Mouse (Mus musculus): ENCODE measurements around the gene Matn4. TPM values are rescaled to one million over a fixed set of nuclear protein-coding genes. Genes with fewer than 3 reads are reported as not detected.
"Not testable (repeated sequence)": the region's sequence is repeated elsewhere in the genome, so short reads cannot be mapped to it uniquely, and the experiment has no call there.

Gene Matn4
- polyA plus RNA-seq, 1 experiment from 2014 or later = 36.2 TPM

DNA sequence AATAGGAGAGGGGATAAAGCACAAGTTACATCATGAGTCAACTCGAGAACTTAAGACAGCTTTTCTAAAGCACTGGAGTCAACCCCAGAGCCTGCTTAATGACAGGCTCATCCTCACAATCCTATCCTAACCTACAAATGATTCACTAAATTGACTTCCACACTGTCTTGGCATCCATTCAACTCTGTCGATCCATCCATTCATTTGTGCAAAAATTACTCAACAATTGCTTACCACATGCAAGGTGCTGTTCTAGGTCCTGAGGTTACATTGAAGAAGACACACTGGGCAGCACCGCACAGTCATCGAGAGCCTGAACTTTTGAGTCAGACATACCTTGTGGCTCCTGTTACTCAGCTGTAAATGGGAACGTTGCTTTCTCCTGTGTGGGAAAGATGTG, 45.9 kb downstream of the Matn4 start:
- H3K27ac ChIP-seq = no peak overlapping the region
- H3K4me3 ChIP-seq = no peak overlapping the region
- no peak for ATAC-seq (ENCODE audit: insufficient number of reproducible peaks, insufficient read depth, low FRiP score, low TSS enrichment)
- H3K4me1 ChIP-seq = no peaks in the 10 kb centered on the region
- peaks cover 4% of the 10 kb centered on the region; the same call in 1 of the 2 replicates for H3K27me3 ChIP-seq
- H3K36me3 ChIP-seq = no peaks in the 10 kb centered on the region
- no peak overlapping the region for H3K9ac ChIP-seq
- no peak overlapping the region for H3K4me2 ChIP-seq (replicated peaks)
- 88% methylated on average over 5 of the region's 5 CpGs for WGBS
- no peaks in the 10 kb centered on the region for H3K9me3 ChIP-seq

GRCm38 (mm10) chr2:164358373-164358772, 46.6 kb downstream of the Matn4 start:
- Histone ChIP-seq H3K27ac (no peak overlapping the region), H3K9me3 (no peaks in the 10 kb centered on the region), H3K4me2 (replicated peaks) (no peak overlapping the region)

GRCm38 (mm10) chr2:164356177-164356967, 48.6 kb downstream of the Matn4 start:
- H3K4me3 ChIP-seq = no peak overlapping the region
- H3K27me3 ChIP-seq = no peaks in the 10 kb centered on the region
- H3K4me2 ChIP-seq (replicated peaks) = no peak overlapping the region
- H3K4me1 ChIP-seq = no peaks in the 10 kb centered on the region
- WGBS = 80% methylated on average over 11 of the region's 11 CpGs
- no peak for ATAC-seq (ENCODE audit: insufficient number of reproducible peaks, insufficient read depth, low FRiP score, low TSS enrichment)
- H3K27ac ChIP-seq = no peak overlapping the region
- no peaks in the 10 kb centered on the region for H3K9me3 ChIP-seq
- H3K36me3 ChIP-seq = no peaks in the 10 kb centered on the region
- H3K9ac ChIP-seq = no peak overlapping the region

More at GRCm38 (mm10) chr2:164358373-164358772, 46.6 kb downstream of the Matn4 start:
- 80% methylated on average over 3 of the region's 3 CpGs for WGBS
- no peak for ATAC-seq (ENCODE audit: insufficient number of reproducible peaks, insufficient read depth, low FRiP score, low TSS enrichment)
- Histone ChIP-seq H3K4me1 (no peaks in the 10 kb centered on the region), H3K27me3 (peaks cover 4% of the 10 kb centered on the region; the same call in 1 of the 2 replicates), H3K36me3 (no peaks in the 10 kb centered on the region), H3K4me3 (no peak overlapping the region), H3K9ac (no peak overlapping the region)

GRCm38 (mm10) chr2:164353356-164353755, 51.6 kb downstream of the Matn4 start:
- 89% methylated on average over 11 of the region's 11 CpGs for WGBS

DNA sequence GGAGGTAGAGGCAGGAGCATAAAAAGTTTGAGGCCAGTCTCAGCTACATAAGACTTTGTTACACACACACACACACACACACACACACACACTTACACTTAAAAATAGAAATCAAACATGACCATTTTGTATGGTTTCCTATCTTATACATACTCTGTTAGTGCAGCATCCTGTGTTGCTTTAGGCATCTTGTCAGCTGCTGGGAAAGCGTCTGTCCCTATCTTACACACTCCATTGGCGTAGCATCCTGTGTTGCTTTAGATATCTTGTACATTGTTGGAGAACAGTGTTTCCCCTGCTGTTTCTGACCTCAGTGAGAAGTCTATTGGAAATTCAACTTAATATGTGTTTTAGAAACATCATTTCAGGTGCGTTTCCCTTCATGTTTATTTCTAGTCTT, 52.3 kb downstream of the Matn4 start:
- H3K36me3 ChIP-seq = no peaks in the 10 kb centered on the region
- no peak overlapping the region for H3K9ac ChIP-seq
- no peaks in the 10 kb centered on the region for H3K4me1 ChIP-seq
- ATAC-seq (ENCODE audit: insufficient number of reproducible peaks, insufficient read depth, low FRiP score, low TSS enrichment) = no peak
- no peaks in the 10 kb centered on the region for H3K9me3 ChIP-seq
- H3K4me2 ChIP-seq (replicated peaks) = no peak overlapping the region
- no peak overlapping the region for H3K27ac ChIP-seq
- WGBS = 86% methylated on average over 3 of the region's 3 CpGs
- no peaks in the 10 kb centered on the region for H3K27me3 ChIP-seq
- no peak overlapping the region for H3K4me3 ChIP-seq

More at GRCm38 (mm10) chr2:164353356-164353755, 51.6 kb downstream of the Matn4 start:
- H3K27me3 ChIP-seq = no peaks in the 10 kb centered on the region
- no peaks in the 10 kb centered on the region for H3K36me3 ChIP-seq
- H3K27ac ChIP-seq = no peak overlapping the region
- no peak overlapping the region for H3K9ac ChIP-seq
- H3K9me3 ChIP-seq = no peaks in the 10 kb centered on the region
- H3K4me3 ChIP-seq = no peak overlapping the region
- ATAC-seq (ENCODE audit: insufficient number of reproducible peaks, insufficient read depth, low FRiP score, low TSS enrichment) = no peak
- H3K4me1 ChIP-seq = no peaks in the 10 kb centered on the region
- no peak overlapping the region for H3K4me2 ChIP-seq (replicated peaks)

DNA sequence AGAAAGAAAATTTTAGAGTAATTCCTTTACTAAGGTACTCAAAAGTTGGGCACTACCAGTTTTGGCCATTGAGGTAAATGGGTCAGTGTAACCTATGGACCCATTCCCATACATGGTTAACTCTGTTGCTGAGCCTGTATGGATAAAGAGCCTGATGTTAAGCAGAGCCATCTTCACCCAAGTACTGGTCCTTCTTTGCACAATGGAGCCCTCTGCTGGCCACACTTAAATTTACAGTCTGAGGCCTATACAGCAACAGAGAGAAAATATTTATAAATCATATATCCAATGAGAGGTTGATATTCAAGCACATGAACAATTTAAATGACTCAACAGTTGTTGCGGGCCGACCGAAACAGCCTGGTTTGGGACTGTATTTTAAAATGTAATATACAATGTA, 56.0 kb downstream of the Matn4 start:
- no peak overlapping the region for H3K27ac ChIP-seq
- H3K4me2 ChIP-seq (replicated peaks) = no peak overlapping the region
- 90% methylated on average over 3 of the region's 3 CpGs for WGBS
- no peaks in the 10 kb centered on the region for H3K4me1 ChIP-seq
- no peaks in the 10 kb centered on the region for H3K9me3 ChIP-seq
- H3K36me3 ChIP-seq = no peaks in the 10 kb centered on the region
- ATAC-seq (ENCODE audit: insufficient number of reproducible peaks, insufficient read depth, low FRiP score, low TSS enrichment) = no peak
- no peak overlapping the region for H3K4me3 ChIP-seq
- H3K9ac ChIP-seq = no peak overlapping the region
- no peaks in the 10 kb centered on the region for H3K27me3 ChIP-seq

GRCm38 (mm10) chr2:164347697-164348096, 57.3 kb downstream of the Matn4 start:
- H3K9me3 ChIP-seq; H3K4me2 ChIP-seq (replicated peaks); H3K4me1 ChIP-seq; ATAC-seq (ENCODE audit: insufficient number of reproducible peaks, insufficient read depth, low FRiP score, low TSS enrichment); H3K36me3 ChIP-seq; H3K4me3 ChIP-seq; H3K9ac ChIP-seq; H3K27ac ChIP-seq; H3K27me3 ChIP-seq: not testable (repeated sequence)

DNA sequence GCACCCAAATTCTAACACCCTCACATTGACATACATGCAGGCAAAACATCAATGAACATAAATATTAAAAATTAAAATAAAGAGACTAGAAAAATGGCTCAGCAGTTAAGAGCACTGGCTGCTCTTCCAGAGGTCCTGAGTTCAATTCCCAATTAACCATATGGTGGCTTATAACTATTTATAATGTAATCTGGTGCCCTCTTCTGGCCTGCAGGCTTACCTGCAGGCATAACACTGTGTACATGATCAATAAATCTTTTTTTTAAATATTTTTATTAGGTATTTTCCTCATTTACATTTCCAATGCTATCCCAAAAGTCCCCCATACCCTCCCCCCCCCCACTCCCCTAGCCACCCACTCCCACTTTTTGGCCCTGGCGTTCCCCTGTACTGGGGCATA, 61.2 kb downstream of the Matn4 start:
- not testable (repeated sequence) for H3K4me3 ChIP-seq; H3K27me3 ChIP-seq; H3K4me2 ChIP-seq (replicated peaks); ATAC-seq (ENCODE audit: insufficient number of reproducible peaks, insufficient read depth, low FRiP score, low TSS enrichment); H3K9ac ChIP-seq; H3K9me3 ChIP-seq; H3K36me3 ChIP-seq; H3K27ac ChIP-seq; H3K4me1 ChIP-seq
- 63% methylated on average over 1 of the region's 1 CpGs for WGBS

Small RNAs within 50 kb of the gene (microRNA-seq; reads per million reads assigned to microRNA genes)
- not detected for gene Mir7678

Other genes with a start within 250 kb of the Matn4 start
- gene Kcns1, start 234.0 kb downstream of the Matn4 start, polyA plus RNA-seq (2016; fragmentation: Nextera tagmentation; extraction: Ambion mirVana) = 0.49 and 0.71 TPM in 2 replicates
- gene Wfdc5, start 222.4 kb downstream of the Matn4 start, polyA plus RNA-seq (2016; fragmentation: Nextera tagmentation; extraction: Ambion mirVana) = not detected in 2 replicates
- gene Wfdc12, start 214.6 kb downstream of the Matn4 start, polyA plus RNA-seq (2016; fragmentation: Nextera tagmentation; extraction: Ambion mirVana) = 0.22 TPM in 1 of 2 replicates, not detected in the other
- gene Wfdc15a, start 205.0 kb downstream of the Matn4 start, polyA plus RNA-seq (2016; fragmentation: Nextera tagmentation; extraction: Ambion mirVana) = not detected in 2 replicates
- not detected in 2 replicates for gene Wfdc15b, start 183.5 kb downstream of the Matn4 start, polyA plus RNA-seq (2016; fragmentation: Nextera tagmentation; extraction: Ambion mirVana)
- gene Svs2, start 166.7 kb downstream of the Matn4 start, polyA plus RNA-seq (2016; fragmentation: Nextera tagmentation; extraction: Ambion mirVana) = not detected in 2 replicates
- not detected in 2 replicates for gene Svs3b, start 148.5 kb downstream of the Matn4 start, polyA plus RNA-seq (2016; fragmentation: Nextera tagmentation; extraction: Ambion mirVana)
- not detected in 2 replicates for gene Svs4, start 126.7 kb downstream of the Matn4 start, polyA plus RNA-seq (2016; fragmentation: Nextera tagmentation; extraction: Ambion mirVana)
- not detected in 2 replicates for gene Svs3a, start 115.9 kb downstream of the Matn4 start, polyA plus RNA-seq (2016; fragmentation: Nextera tagmentation; extraction: Ambion mirVana)
- not detected in 2 replicates for gene Svs6, start 88.4 kb downstream of the Matn4 start, polyA plus RNA-seq (2016; fragmentation: Nextera tagmentation; extraction: Ambion mirVana)
- gene Svs5, start 72.4 kb downstream of the Matn4 start, polyA plus RNA-seq (2016; fragmentation: Nextera tagmentation; extraction: Ambion mirVana) = not detected in 2 replicates
- gene Slpi, start 16.1 kb downstream of the Matn4 start, polyA plus RNA-seq (2016; fragmentation: Nextera tagmentation; extraction: Ambion mirVana) = 0.96 and 1.5 TPM in 2 replicates
- 0.46 and 0.53 TPM in 2 replicates for gene Rbpjl, start 2.0 kb downstream of the Matn4 start, polyA plus RNA-seq (2016; fragmentation: Nextera tagmentation; extraction: Ambion mirVana)
- 42.6 and 44.4 TPM in 2 replicates for gene Sdc4, start 38.7 kb upstream of the Matn4 start, polyA plus RNA-seq (2016; fragmentation: Nextera tagmentation; extraction: Ambion mirVana)
- gene Sys1, start 51.8 kb upstream of the Matn4 start, polyA plus RNA-seq (2016; fragmentation: Nextera tagmentation; extraction: Ambion mirVana) = 65.4 and 66.8 TPM in 2 replicates
- gene Gm20458, start 55.8 kb upstream of the Matn4 start, polyA plus RNA-seq (2016; fragmentation: Nextera tagmentation; extraction: Ambion mirVana) = 6.1 and 6.5 TPM in 2 replicates
- not detected in 2 replicates for gene Trp53tg5, start 68.6 kb upstream of the Matn4 start, polyA plus RNA-seq (2016; fragmentation: Nextera tagmentation; extraction: Ambion mirVana)
- 1.7 and 2.2 TPM in 2 replicates for gene Dbndd2, start 80.9 kb upstream of the Matn4 start, polyA plus RNA-seq (2016; fragmentation: Nextera tagmentation; extraction: Ambion mirVana)
- gene Pigt, start 92.4 kb upstream of the Matn4 start, polyA plus RNA-seq (2016; fragmentation: Nextera tagmentation; extraction: Ambion mirVana) = 36.7 and 37.7 TPM in 2 replicates
- 49.9 and 59.6 TPM in 2 replicates for gene Wfdc2, start 157.3 kb upstream of the Matn4 start, polyA plus RNA-seq (2016; fragmentation: Nextera tagmentation; extraction: Ambion mirVana)
- not detected in 2 replicates for gene Spint3, start 168.3 kb upstream of the Matn4 start, polyA plus RNA-seq (2016; fragmentation: Nextera tagmentation; extraction: Ambion mirVana)
- not detected in 2 replicates for gene Wfdc6a, start 180.3 kb upstream of the Matn4 start, polyA plus RNA-seq (2016; fragmentation: Nextera tagmentation; extraction: Ambion mirVana)
- not detected in 2 replicates for gene Eppin, start 188.4 kb upstream of the Matn4 start, polyA plus RNA-seq (2016; fragmentation: Nextera tagmentation; extraction: Ambion mirVana)
- not detected in 2 replicates for gene Wfdc6b, start 208.4 kb upstream of the Matn4 start, polyA plus RNA-seq (2016; fragmentation: Nextera tagmentation; extraction: Ambion mirVana)
- not detected in 2 replicates for gene Wfdc8, start 208.5 kb upstream of the Matn4 start, polyA plus RNA-seq (2016; fragmentation: Nextera tagmentation; extraction: Ambion mirVana)
- gene Wfdc16, start 233.6 kb upstream of the Matn4 start, polyA plus RNA-seq (2016; fragmentation: Nextera tagmentation; extraction: Ambion mirVana) = not detected in 2 replicates